Mouse (Mus musculus): Measurements from ENCODE around the gene Tns3.

DNA sequence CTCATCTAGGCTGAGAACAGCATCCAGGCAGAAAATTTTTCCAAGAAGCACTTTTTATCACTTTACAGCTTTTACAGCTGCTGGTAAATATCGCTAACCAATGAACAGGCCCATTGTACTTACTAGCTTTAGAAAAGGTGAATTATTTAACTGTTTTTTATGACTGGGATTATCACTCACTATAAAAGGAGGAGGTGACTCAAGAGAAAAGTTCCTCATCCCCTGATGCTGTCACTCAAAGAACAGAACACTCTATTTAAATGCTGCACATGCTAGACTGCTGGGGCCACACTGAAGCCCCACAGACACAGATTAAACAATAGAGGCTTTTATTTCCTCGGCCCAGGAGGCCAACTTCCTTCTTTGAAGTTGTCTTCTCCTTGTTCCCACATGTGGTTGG, 80.0 kb downstream of the Tns3 start:
- TF ChIP-seq POLR2A (IDR thresholded peaks at IDR 0.05; ENCODE audit: insufficient read depth, low read length) (no peak), CTCF (IDR thresholded peaks at IDR 0.05; ENCODE audit: low read depth, low read length) (no peak)
